Mouse (Mus musculus) liver, adult 2 months (tissue): ENCODE measurements around the gene Slco1a5.

Source experiments
- CTCF ChIP-seq: fragments of 200-500 bp; IDR thresholded peaks from 2 replicates; pipeline ENCODE4 v1.5.1; 2011; ENCODE audit warnings: low read depth, low read length, control low read depth
- POLR2A ChIP-seq: fragments of 200-500 bp; IDR thresholded peaks from 2 replicates; pipeline ENCODE4 v1.6.1; 2011; ENCODE audit warnings: low read length, control low read depth; ENCODE audit not compliant: insufficient read depth; ENCODE audit errors: extremely low read depth

DNA sequence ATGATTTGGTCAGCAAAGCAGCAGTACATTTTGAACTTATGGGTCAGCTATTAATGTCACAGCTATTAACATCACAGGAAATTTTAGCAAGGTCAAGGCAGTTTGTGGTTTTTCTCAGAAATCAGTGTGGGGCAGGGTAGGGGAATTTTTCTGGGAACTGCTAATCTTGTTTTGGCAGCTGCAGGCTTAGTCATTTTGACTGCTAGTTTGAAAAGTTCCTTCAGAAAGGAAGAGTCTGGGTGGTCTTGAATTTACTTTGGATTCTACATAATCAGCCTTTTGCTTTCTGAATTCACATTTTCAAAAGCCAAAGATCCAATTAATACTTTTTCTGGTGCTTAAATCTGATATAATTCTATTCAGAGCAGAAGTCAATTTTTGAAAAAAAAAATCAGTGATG lies 113.0 kb downstream of the Slco1a5 start:
- no peak for TF ChIP-seq CTCF
- TF ChIP-seq POLR2A, result no peak
